Mouse (Mus musculus) lung, embryonic 14.5 days (tissue): Measurements from ENCODE around the gene Esr1. TPM values are rescaled to one million over a fixed set of nuclear protein-coding genes. Genes with fewer than 3 reads are reported as not detected.

Experiments
- ATAC-seq: fragments of 200-750 bp; cut with Nextera tagmentation; 2 replicates; pipeline ENCODE4 v1.8.0; 2017; ENCODE audit warnings: mild to moderate bottlenecking, moderate TSS enrichment, moderate library complexity; ENCODE audit not compliant: insufficient read depth
- DNase-seq: peaks from one replicate; pipeline ENCODE4 v3.0.0-alpha.2; 2015
- H3K27ac ChIP-seq: fragments of 300-500 bp; sonication (generic); 2 replicates; pipeline ENCODE4 v1.5.1; 2014; ENCODE audit warnings: low read depth, mild to moderate bottlenecking, moderate library complexity
- H3K27me3 ChIP-seq: fragments of 300-500 bp; sonication (generic); 2 replicates; pipeline ENCODE4 v1.6.1; 2014; ENCODE audit warnings: low read length, control low read depth; ENCODE audit not compliant: insufficient read depth
- H3K36me3 ChIP-seq: fragments of 300-500 bp; sonication (generic); 2 replicates; pipeline ENCODE4 v1.6.1; 2014; ENCODE audit warnings: control low read depth; ENCODE audit not compliant: insufficient read depth
- H3K4me1 ChIP-seq: fragments of 300-500 bp; sonication (generic); 2 replicates; pipeline ENCODE4 v1.6.1; 2014; ENCODE audit warnings: antibody characterized with exemption, control low read depth; ENCODE audit not compliant: insufficient read depth
- H3K4me2 ChIP-seq: fragments of 300-500 bp; sonication (generic); 2 replicates; pipeline ENCODE4 v1.6.1; 2014; ENCODE audit warnings: mild to moderate bottlenecking
- H3K4me3 ChIP-seq: fragments of 300-500 bp; sonication (generic); 2 replicates; pipeline ENCODE4 v1.5.1; 2014; ENCODE audit warnings: low read depth, low read length
- H3K9ac ChIP-seq: fragments of 300-500 bp; sonication (generic); 2 replicates; pipeline ENCODE4 v1.6.1; 2014
- H3K9me3 ChIP-seq: fragments of 300-500 bp; sonication (generic); 2 replicates; pipeline ENCODE4 v1.6.1; 2016; ENCODE audit warnings: low read depth, low read length, control low read depth
- CTCF ChIP-seq: IDR thresholded peaks from 2 replicates; pipeline ENCODE4 v1.5.1; 2016; ENCODE audit warnings: antibody characterized with exemption, low read depth
- WGBS: fragments of 180-500 bp; shearing (Covaris S2); extraction: QIAGEN DNeasy Blood & Tissue Kit; methylation state at CpG from one replicate; pipeline ENCODE4 v1.1.7; 2014; 5-methylcytosine and 5-hydroxymethylcytosine counted together
- polyA plus RNA-seq: library from polyadenylated mRNA; unstranded; fragments of >200 nt; fragmentation: Nextera tagmentation; extraction: Ambion mirVana; gene quantifications from 2 replicates; pipeline ENCODE4 v1.2.1, GENCODE M21; 2014

Esr1 gene
- polyA plus RNA-seq, 1 experiment from 2014 or later = 0.05 TPM

- no peak for ATAC-seq
- no peak overlapping the region for H3K4me3 ChIP-seq
- WGBS = 84% methylated on average over 2 of the region's 2 CpGs
- H3K9me3 ChIP-seq = no peaks in the 10 kb centered on the region
- H3K9ac ChIP-seq = no peak overlapping the region
- no peak for TF ChIP-seq CTCF
- no peak overlapping the region for H3K4me2 ChIP-seq
- H3K4me1 ChIP-seq = no peaks in the 10 kb centered on the region
- no peaks in the 10 kb centered on the region for H3K27me3 ChIP-seq
- DNase-seq = no peak
- no peak overlapping the region for H3K27ac ChIP-seq
- H3K36me3 ChIP-seq = no peaks in the 10 kb centered on the region
These were observed 313.0 kb downstream of the Esr1 start for GRCm38 (mm10) chr10:4924391-4924790.

GRCm38 (mm10) chr10:4943148-4943547 lies 331.8 kb downstream of the Esr1 start:
- no peak for TF ChIP-seq CTCF
- Histone ChIP-seq H3K9ac (no peak overlapping the region), H3K36me3 (no peaks in the 10 kb centered on the region), H3K4me1 (no peaks in the 10 kb centered on the region), H3K4me3 (no peak overlapping the region), H3K4me2 (no peak overlapping the region), H3K27ac (no peak overlapping the region), H3K27me3 (no peaks in the 10 kb centered on the region), H3K9me3 (no peaks in the 10 kb centered on the region)
- 72% methylated on average over 5 of the region's 5 CpGs for WGBS
- ATAC-seq (no peak), DNase-seq (no peak)

- ATAC-seq = no peak
- Histone ChIP-seq H3K36me3 (no peaks in the 10 kb centered on the region), H3K4me2 (no peak overlapping the region), H3K4me1 (no peaks in the 10 kb centered on the region), H3K9me3 (no peaks in the 10 kb centered on the region), H3K4me3 (no peak overlapping the region), H3K9ac (no peak overlapping the region), H3K27me3 (no peaks in the 10 kb centered on the region), H3K27ac (no peak overlapping the region)
- TF ChIP-seq CTCF = no peak
- 64% methylated on average over 2 of the region's 2 CpGs for WGBS
- no peak for DNase-seq
These were observed 333.3 kb downstream of the Esr1 start for GRCm38 (mm10) chr10:4944725-4945124.

- Histone ChIP-seq H3K9ac (no peak overlapping the region), H3K9me3 (no peaks in the 10 kb centered on the region), H3K27ac (no peak overlapping the region), H3K4me1 (no peaks in the 10 kb centered on the region), H3K4me3 (no peak overlapping the region), H3K36me3 (no peaks in the 10 kb centered on the region), H3K4me2 (no peak overlapping the region), H3K27me3 (no peaks in the 10 kb centered on the region)
- no peak for DNase-seq
- ATAC-seq = no peak
- no peak for TF ChIP-seq CTCF
- 8% methylated on average over 1 of the region's 1 CpGs for WGBS
These were observed 354.4 kb downstream of the Esr1 start for GRCm38 (mm10) chr10:4965768-4966167.

GRCm38 (mm10) chr10:4971156-4971555 lies 359.8 kb downstream of the Esr1 start:
- H3K4me3 ChIP-seq = no peak overlapping the region
- DNase-seq = peak; percentile 13
- H3K4me1 ChIP-seq = no peaks in the 10 kb centered on the region
- no peak for TF ChIP-seq CTCF
- ATAC-seq = no peak; the same call in 1 of the 2 replicates
- no peaks in the 10 kb centered on the region for H3K27me3 ChIP-seq
- H3K36me3 ChIP-seq = no peaks in the 10 kb centered on the region
- 50% methylated on average over 7 of the region's 7 CpGs for WGBS
- H3K27ac ChIP-seq = no peak overlapping the region
- H3K9ac ChIP-seq = no peak overlapping the region
- no peaks in the 10 kb centered on the region for H3K9me3 ChIP-seq
- H3K4me2 ChIP-seq = no peak overlapping the region

- H3K9me3 ChIP-seq = no peaks in the 10 kb centered on the region
- no peak overlapping the region for H3K27ac ChIP-seq
- H3K9ac ChIP-seq = no peak overlapping the region
- H3K4me1 ChIP-seq = no peaks in the 10 kb centered on the region
- no peak overlapping the region for H3K4me3 ChIP-seq
- TF ChIP-seq CTCF = no peak
- H3K36me3 ChIP-seq = no peaks in the 10 kb centered on the region
- no peak overlapping the region for H3K4me2 ChIP-seq
- no peak for ATAC-seq
- H3K27me3 ChIP-seq = no peaks in the 10 kb centered on the region
- no peak for DNase-seq
These were observed 360.2 kb downstream of the Esr1 start for GRCm38 (mm10) chr10:4971586-4971985.

GRCm38 (mm10) chr10:4972026-4972425 lies 360.6 kb downstream of the Esr1 start:
- TF ChIP-seq CTCF = no peak

GRCm38 (mm10) chr10:4974246-4974645 lies 362.9 kb downstream of the Esr1 start:
- TF ChIP-seq CTCF = no peak
- Histone ChIP-seq H3K9me3 (no peaks in the 10 kb centered on the region), H3K9ac (no peak overlapping the region), H3K36me3 (no peaks in the 10 kb centered on the region), H3K27me3 (no peaks in the 10 kb centered on the region), H3K4me2 (no peak overlapping the region), H3K4me3 (no peak overlapping the region), H3K4me1 (no peaks in the 10 kb centered on the region), H3K27ac (no peak overlapping the region)
- WGBS = 69% methylated on average over 4 of the region's 4 CpGs
- ATAC-seq = no peak
- no peak for DNase-seq

More at GRCm38 (mm10) chr10:4972026-4972425, 360.6 kb downstream of the Esr1 start:
- Histone ChIP-seq H3K9ac (no peak overlapping the region), H3K27ac (no peak overlapping the region), H3K27me3 (no peaks in the 10 kb centered on the region), H3K36me3 (no peaks in the 10 kb centered on the region), H3K4me3 (no peak overlapping the region), H3K9me3 (no peaks in the 10 kb centered on the region), H3K4me1 (no peaks in the 10 kb centered on the region), H3K4me2 (no peak overlapping the region)
- WGBS = 16% methylated on average over 2 of the region's 2 CpGs
- ATAC-seq (no peak), DNase-seq (peak; percentile 11)
